Mouse (Mus musculus) spleen, adult 12 weeks (tissue): ENCODE data around the gene Gm17622.

Experiments
- DNase-seq: peaks from one replicate; pipeline ENCODE4 v3.0.0; 2022; ENCODE audit warnings: low spot score

Gene Gm17622

GRCm38 (mm10) chr13:96510635-96511034 lies 20.1 kb downstream of the Gm17622 start:
- no peak for DNase-seq

- DNase-seq: no peak
Observed at GRCm38 (mm10) chr13:96511262-96511661, 20.7 kb downstream of the Gm17622 start.

DNA sequence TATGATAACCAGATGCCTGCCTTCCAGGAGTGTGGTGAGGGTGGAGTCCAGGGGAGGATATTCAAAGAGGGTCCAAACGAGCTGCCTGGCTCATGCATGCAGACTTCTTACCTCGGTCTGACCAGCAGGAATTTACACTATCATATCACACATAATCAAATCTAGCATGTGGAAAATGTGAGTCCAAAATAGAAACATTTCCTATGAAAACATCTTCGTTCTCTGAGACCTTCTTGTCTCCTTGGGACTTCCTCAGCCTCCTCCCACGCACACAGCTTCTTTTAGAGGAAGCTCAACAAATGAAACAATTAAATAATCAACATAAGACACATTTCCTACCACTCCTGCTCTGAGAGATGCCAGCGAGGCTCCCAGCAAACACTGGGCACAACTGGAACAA lies 21.4 kb downstream of the Gm17622 start:
- DNase-seq: no peak

DNA sequence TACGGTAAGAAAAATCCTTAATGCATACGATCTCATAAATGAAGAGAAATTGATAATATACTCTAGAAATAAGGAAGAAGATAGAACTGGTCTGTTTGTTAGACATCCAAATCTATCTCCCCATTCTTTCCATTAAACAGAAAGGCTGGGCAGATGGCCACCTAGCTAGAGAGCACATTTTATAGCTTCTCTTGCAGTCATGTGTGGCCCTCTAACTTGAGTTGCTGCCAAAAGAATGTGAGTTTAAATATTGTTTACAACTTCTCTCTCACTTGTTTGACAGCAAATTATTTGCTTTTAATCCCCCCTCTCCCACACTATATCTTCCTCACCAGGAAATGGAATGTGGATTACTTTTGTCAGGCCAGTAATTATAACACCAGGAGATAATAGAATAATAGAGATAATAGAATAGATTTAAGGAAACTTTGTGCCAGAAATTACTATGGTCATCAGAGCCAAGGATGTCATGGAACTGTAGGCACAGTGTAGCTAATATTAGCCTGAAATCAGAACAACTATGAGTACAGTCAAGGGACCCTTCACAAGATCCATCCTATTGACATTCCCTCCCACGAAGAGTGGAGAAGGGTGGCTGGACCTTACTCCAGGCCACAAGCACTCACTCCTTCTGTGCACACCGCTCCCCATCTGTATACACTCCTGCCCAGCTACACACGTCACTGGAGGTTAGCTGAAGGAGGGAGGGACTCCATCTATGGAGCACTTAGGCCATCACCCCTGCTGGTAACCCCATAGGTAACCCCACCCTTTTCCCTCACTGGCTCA lies 23.8 kb downstream of the Gm17622 start:
- no peak for DNase-seq

DNA sequence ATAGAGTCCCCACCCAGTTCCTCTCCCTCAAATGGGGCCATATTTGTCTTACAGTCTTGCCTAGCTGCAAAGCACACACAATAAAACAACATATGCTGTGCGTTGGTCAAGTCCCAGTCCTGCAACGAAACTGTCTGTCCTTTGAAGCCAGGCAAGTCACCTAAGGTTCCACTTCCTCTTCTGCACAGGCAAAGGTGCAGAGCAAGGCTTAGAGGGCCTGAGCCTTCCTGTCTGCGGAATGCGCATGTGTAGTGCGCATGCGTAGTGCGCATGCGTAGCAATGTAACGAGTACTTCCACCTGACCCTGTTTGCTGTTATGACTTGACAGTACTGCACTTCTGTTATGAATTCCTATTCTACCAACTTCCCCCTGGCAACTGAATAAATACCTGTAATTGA lies 25.7 kb downstream of the Gm17622 start:
- DNase-seq: no peak

GRCm38 (mm10) chr13:96517335-96517734 lies 26.8 kb downstream of the Gm17622 start:
- no peak for DNase-seq

DNA sequence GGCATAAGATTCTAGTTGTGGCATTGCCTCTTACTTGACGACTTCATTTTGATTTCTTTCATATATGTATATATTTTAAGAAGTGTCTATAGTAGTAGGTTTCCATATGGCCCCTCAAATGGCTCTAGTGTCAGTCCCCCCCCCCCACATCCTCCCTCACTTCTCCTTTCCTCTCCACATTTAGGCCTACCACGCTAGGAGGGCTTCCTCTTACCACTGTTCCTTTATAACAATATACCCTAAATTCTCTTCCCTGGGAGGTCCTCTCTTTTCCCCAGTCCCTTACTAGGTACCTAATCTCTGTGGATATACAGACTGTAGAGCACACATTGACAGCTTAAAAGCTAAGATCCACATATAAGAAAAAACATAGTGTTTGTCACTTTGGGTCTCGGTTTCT lies 30.8 kb downstream of the Gm17622 start:
- DNase-seq: no peak

DNA sequence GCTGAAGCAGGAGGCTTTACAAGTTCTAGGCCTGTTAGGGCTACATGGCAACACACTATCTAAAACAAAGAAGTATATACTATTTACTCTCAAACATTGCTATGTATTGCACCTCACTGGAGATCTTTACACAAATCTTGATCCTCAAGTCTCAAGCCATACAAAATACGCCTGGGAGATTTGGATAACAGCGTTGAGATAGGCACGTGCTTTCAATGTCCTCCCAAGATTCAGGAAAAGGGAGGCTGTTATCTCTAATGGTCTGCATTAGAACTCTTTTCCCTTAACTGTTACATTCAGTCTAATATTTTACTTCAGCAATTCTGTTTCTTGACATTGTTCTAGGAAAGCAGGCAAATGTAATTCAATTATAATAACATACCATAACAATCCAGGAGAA lies 36.5 kb downstream of the Gm17622 start:
- no peak for DNase-seq

GRCm38 (mm10) chr13:96527856-96528255 lies 37.3 kb downstream of the Gm17622 start:
- DNase-seq: no peak

DNA sequence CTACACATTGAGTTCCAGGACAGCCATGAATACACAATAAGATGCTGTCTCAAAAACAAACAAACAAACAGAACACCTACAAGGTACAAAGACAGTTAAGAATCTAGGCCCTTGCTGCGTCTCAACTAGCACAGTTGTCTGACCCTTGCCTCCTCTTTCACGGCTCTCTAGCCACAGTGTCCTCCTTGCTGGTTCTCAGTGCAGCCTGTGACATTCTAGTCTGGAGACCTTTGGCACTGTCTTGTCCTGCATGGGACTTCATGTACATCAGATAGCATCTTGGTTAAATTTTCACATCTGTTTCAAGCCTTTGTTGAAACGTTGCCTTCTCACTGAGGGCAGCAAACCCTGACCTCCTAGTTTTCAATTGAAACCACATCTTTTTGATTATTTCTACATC lies 38.2 kb downstream of the Gm17622 start:
- DNase-seq: no peak

DNA sequence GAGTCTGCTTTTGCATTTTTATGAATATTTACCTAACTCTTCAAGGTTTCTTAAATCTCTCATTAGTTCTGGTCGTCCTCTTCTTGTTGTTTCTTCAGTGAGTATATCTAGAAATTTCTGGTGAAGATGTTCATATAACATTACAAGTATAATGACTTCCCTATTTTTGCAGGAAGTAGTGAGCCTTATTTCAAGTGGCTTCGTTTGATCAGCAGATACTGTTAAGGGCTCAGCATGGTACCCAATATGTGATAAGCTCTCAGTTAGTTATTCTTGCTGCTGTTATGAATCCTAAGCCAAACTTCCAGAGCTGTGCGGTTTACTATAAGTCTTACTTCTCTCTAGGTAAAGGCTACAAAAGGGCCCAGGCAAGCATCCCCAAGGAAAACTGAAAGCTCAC lies 39.0 kb downstream of the Gm17622 start:
- no peak for DNase-seq

- DNase-seq: no peak
Observed at GRCm38 (mm10) chr13:96530064-96530463, 39.5 kb downstream of the Gm17622 start.

- no peak for DNase-seq
Observed at GRCm38 (mm10) chr13:96532176-96532575, 41.6 kb downstream of the Gm17622 start.

GRCm38 (mm10) chr13:96533742-96534141 lies 43.2 kb downstream of the Gm17622 start:
- no peak for DNase-seq

- DNase-seq: no peak
Observed at GRCm38 (mm10) chr13:96536821-96537572, 46.5 kb downstream of the Gm17622 start.

GRCm38 (mm10) chr13:96538103-96538502 lies 47.6 kb downstream of the Gm17622 start:
- DNase-seq: no peak
